Mouse (Mus musculus) naive thymus-derived CD4-positive, alpha-beta T cell, adult 2 months (primary cell): ENCODE results near the gene Rrad.

Experiments
- DNase-seq: peaks from one replicate; pipeline ENCODE4 v3.0.0-alpha.2; 2011; ENCODE audit warnings: low read depth

Rrad gene

GRCm38 (mm10) chr8:104611613-104612012 lies 19.5 kb downstream of the Rrad start:
- DNase-seq = no peak

- DNase-seq = no peak
Measured at GRCm38 (mm10) chr8:104610185-104610766, 20.9 kb downstream of the Rrad start.

- no peak for DNase-seq
Measured at GRCm38 (mm10) chr8:104609222-104609621, 21.9 kb downstream of the Rrad start.

- DNase-seq = no peak
Measured at GRCm38 (mm10) chr8:104607944-104608343, 23.2 kb downstream of the Rrad start.

GRCm38 (mm10) chr8:104606329-104606728 lies 24.8 kb downstream of the Rrad start:
- DNase-seq = no peak

GRCm38 (mm10) chr8:104603245-104603593 lies 27.9 kb downstream of the Rrad start:
- no peak for DNase-seq

- DNase-seq = peak; percentile 84
Measured at GRCm38 (mm10) chr8:104602468-104603244, 28.5 kb downstream of the Rrad start.

GRCm38 (mm10) chr8:104601941-104602371 lies 29.2 kb downstream of the Rrad start:
- no peak for DNase-seq

- DNase-seq = no peak
Measured at GRCm38 (mm10) chr8:104601386-104601785, 29.7 kb downstream of the Rrad start.

- DNase-seq = no peak
Measured at GRCm38 (mm10) chr8:104598496-104598895, 32.6 kb downstream of the Rrad start.

- DNase-seq = no peak
Measured at GRCm38 (mm10) chr8:104597656-104598055, 33.5 kb downstream of the Rrad start.

GRCm38 (mm10) chr8:104595773-104596536 lies 35.2 kb downstream of the Rrad start:
- DNase-seq = no peak

- DNase-seq = no peak
Measured at GRCm38 (mm10) chr8:104594611-104595362, 36.3 kb downstream of the Rrad start.

GRCm38 (mm10) chr8:104593536-104594325 lies 37.4 kb downstream of the Rrad start:
- no peak for DNase-seq

- DNase-seq = no peak
Measured at GRCm38 (mm10) chr8:104592566-104592965, 38.6 kb downstream of the Rrad start.

- DNase-seq = no peak
Measured at GRCm38 (mm10) chr8:104591856-104592255, 39.3 kb downstream of the Rrad start.

- peak; percentile 93 for DNase-seq
Measured at GRCm38 (mm10) chr8:104591133-104591834, 39.8 kb downstream of the Rrad start, which contains the start of gene Pdp2. Pdp2 (plus strand) TSS chr8:104591451.

GRCm38 (mm10) chr8:104590284-104590683 lies 40.8 kb downstream of the Rrad start:
- peak; percentile 15 for DNase-seq

GRCm38 (mm10) chr8:104584522-104584921 lies 46.6 kb downstream of the Rrad start:
- DNase-seq = no peak
